Mouse (Mus musculus) E14TG2a.4 (cell line): ENCODE results near the gene Gpr171.

Source experiments
- CTCF ChIP-seq: conservative IDR thresholded peaks from 2 replicates; pipeline ENCODE4 v1.5.1; 2014; ENCODE audit warnings: low read length
- NANOG ChIP-seq: IDR thresholded peaks from 2 replicates; pipeline ENCODE4 v1.6.1; 2014; ENCODE audit warnings: borderline replicate concordance, low read length, mixed read lengths
- POU5F1 ChIP-seq: IDR thresholded peaks from 2 replicates; pipeline ENCODE4 v1.6.1; 2014; ENCODE audit warnings: low read length, borderline replicate concordance

DNA sequence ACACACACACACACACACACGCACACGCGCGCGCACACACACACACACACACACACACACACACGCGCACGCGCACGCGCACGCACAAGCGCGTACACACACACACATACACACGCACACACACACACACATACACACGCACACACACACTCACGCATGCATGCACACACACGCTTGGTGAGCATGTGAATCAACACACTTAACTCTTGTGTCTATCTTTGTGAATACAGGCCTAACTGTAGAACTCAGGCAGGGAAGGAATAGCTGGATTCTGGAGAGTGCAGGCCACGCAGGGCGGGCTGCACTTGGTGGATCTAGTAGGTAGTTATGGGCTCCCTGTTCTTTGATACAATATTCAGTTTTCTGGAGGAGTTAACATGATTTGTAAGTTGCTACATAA is 27.1 kb upstream of the Gpr171 start:
- no peak for TF ChIP-seq CTCF
- TF ChIP-seq NANOG, result no peak
- no peak for TF ChIP-seq POU5F1
